Mouse (Mus musculus) spleen, adult 2 months (tissue): Measurements from ENCODE around the gene Als2cl. TPM values are rescaled to one million over a fixed set of nuclear protein-coding genes. Genes with fewer than 3 reads are reported as not detected.
A peak's percentile ranks its signal among the peaks of the same experiment; 100 is the strongest.

Source experiments
- DNase-seq, 2 experiments: peaks; one replicate each; pipeline versions ENCODE4 v3.0.0 to v3.0.0-alpha.2; 2012 to 2021; ENCODE audit warnings: low spot score in 2 of 2, low read depth in 1 of 2
- H3K27ac ChIP-seq: fragments of 200-500 bp; 2 replicates; pipeline ENCODE4 v1.5.1; 2012; ENCODE audit warnings: low read length, inconsistent platforms; ENCODE audit not compliant: insufficient read depth
- H3K27me3 ChIP-seq: fragments of 200-500 bp; 2 replicates; pipeline ENCODE4 v1.6.1; 2012; ENCODE audit warnings: mild to moderate bottlenecking, moderate library complexity, low read length, inconsistent platforms; ENCODE audit not compliant: control insufficient read depth, insufficient read depth
- H3K36me3 ChIP-seq: fragments of 200-500 bp; 2 replicates; pipeline ENCODE4 v1.6.1; 2012; ENCODE audit warnings: mild to moderate bottlenecking, low read length, inconsistent platforms; ENCODE audit not compliant: control insufficient read depth, insufficient read depth
- H3K4me1 ChIP-seq: fragments of 200-500 bp; 2 replicates; pipeline ENCODE4 v1.6.1; 2011; ENCODE audit warnings: inconsistent platforms; ENCODE audit not compliant: control insufficient read depth, insufficient read depth, insufficient read length
- H3K4me3 ChIP-seq: fragments of 200-500 bp; 2 replicates; pipeline ENCODE4 v1.5.1; 2011; ENCODE audit warnings: mild to moderate bottlenecking, inconsistent platforms; ENCODE audit not compliant: insufficient read depth, insufficient read length; ENCODE audit errors: extremely low read depth
- CTCF ChIP-seq: fragments of 200-500 bp; IDR thresholded peaks from 2 replicates; pipeline ENCODE4 v1.5.1; 2011; ENCODE audit warnings: mild to moderate bottlenecking, inconsistent platforms; ENCODE audit not compliant: insufficient read depth, insufficient read length, insufficient replicate concordance; ENCODE audit errors: extremely low read depth
- POLR2A ChIP-seq: fragments of 200-500 bp; IDR thresholded peaks from 2 replicates; pipeline ENCODE4 v1.6.1; 2011; ENCODE audit warnings: low read depth, low read length, inconsistent platforms
- WGBS: fragments of 180-500 bp; shearing (Covaris S2); methylation state at CpG from one replicate; pipeline ENCODE4 v1.1.7; 2018; 5-methylcytosine and 5-hydroxymethylcytosine counted together
- polyA plus RNA-seq: library from polyadenylated mRNA; depleted of rRNA; stranded (reverse); fragments of >200 nt; gene quantifications from 2 replicates; pipeline ENCODE4 v1.2.3, GENCODE M21; 2012

Gene Als2cl
- polyA plus RNA-seq, 1 experiment, result 64.3 TPM

GRCm38 (mm10) chr9:110849162-110849561 is 30.5 kb upstream of the Als2cl start:
- no peak for DNase-seq
- H3K27me3 ChIP-seq, result no peaks in the 10 kb centered on the region
- no peak overlapping the region for H3K27ac ChIP-seq
- no peaks in the 10 kb centered on the region for H3K4me1 ChIP-seq
- TF ChIP-seq POLR2A (no peak), CTCF (no peak)
- no peak overlapping the region for H3K4me3 ChIP-seq
- H3K36me3 ChIP-seq, result no peaks in the 10 kb centered on the region
- WGBS, result 83% methylated on average over 7 of the region's 7 CpGs

GRCm38 (mm10) chr9:110855903-110856302 is 23.8 kb upstream of the Als2cl start:
- WGBS, result 87% methylated on average over 7 of the region's 7 CpGs
- DNase-seq, result no peak
- Histone ChIP-seq H3K4me1 (peaks cover 4% of the 10 kb centered on the region; the same call in 1 of the 2 replicates), H3K27me3 (peaks cover 7% of the 10 kb centered on the region; the same call in 1 of the 2 replicates), H3K27ac (no peak overlapping the region), H3K4me3 (no peak overlapping the region), H3K36me3 (no peaks in the 10 kb centered on the region)
- no peak for TF ChIP-seq CTCF

GRCm38 (mm10) chr9:110856920-110857319 is 22.8 kb upstream of the Als2cl start:
- Histone ChIP-seq H3K4me1 (peaks cover 4% of the 10 kb centered on the region; the same call in 1 of the 2 replicates), H3K4me3 (no peak overlapping the region), H3K27ac (no peak overlapping the region), H3K36me3 (no peaks in the 10 kb centered on the region), H3K27me3 (peaks cover 7% of the 10 kb centered on the region; the same call in 1 of the 2 replicates)
- TF ChIP-seq CTCF (no peak), POLR2A (no peak)
- 6% methylated on average over 4 of the region's 4 CpGs for WGBS
- DNase-seq, result no peak

GRCm38 (mm10) chr9:110857781-110858472 is 21.7 kb upstream of the Als2cl start, which contains the start of gene Prss50:
Gene Prss50 (plus strand): TSS chr9:110857967.
- TF ChIP-seq CTCF (peak; percentile 7; the same call in 1 of the 2 replicates), POLR2A (no peak)
- H3K27ac ChIP-seq, result no peak within 1 kb of the TSS

GRCm38 (mm10) chr9:110858523-110858922 is 21.1 kb upstream of the Als2cl start:
- Histone ChIP-seq H3K4me1 (peaks cover 4% of the 10 kb centered on the region; the same call in 1 of the 2 replicates), H3K36me3 (no peaks in the 10 kb centered on the region), H3K27me3 (peaks cover 7% of the 10 kb centered on the region; the same call in 1 of the 2 replicates), H3K27ac (no peak overlapping the region), H3K4me3 (no peak overlapping the region)
- no peak for TF ChIP-seq POLR2A
- no peak for TF ChIP-seq CTCF
- no peak for DNase-seq
- 82% methylated on average over 5 of the region's 5 CpGs for WGBS

More at GRCm38 (mm10) chr9:110857781-110858472, 21.7 kb upstream of the Als2cl start, which contains the start of gene Prss50:
- no peak for DNase-seq
- Histone ChIP-seq H3K36me3 (no peaks in the 10 kb centered on the region), H3K27me3 (peaks cover 7% of the 10 kb centered on the region; the same call in 1 of the 2 replicates), H3K4me1 (peaks cover 4% of the 10 kb centered on the region; the same call in 1 of the 2 replicates), H3K4me3 (no peak within 1 kb of the TSS)
- WGBS, result 32% methylated on average over 49 of the region's 50 CpGs

GRCm38 (mm10) chr9:110858967-110859596 is 20.6 kb upstream of the Als2cl start:
- Histone ChIP-seq H3K4me3 (no peak overlapping the region), H3K4me1 (peaks cover 4% of the 10 kb centered on the region; the same call in 1 of the 2 replicates), H3K36me3 (no peaks in the 10 kb centered on the region), H3K27ac (no peak overlapping the region), H3K27me3 (peaks cover 7% of the 10 kb centered on the region; the same call in 1 of the 2 replicates)
- WGBS, result 78% methylated on average over 5 of the region's 5 CpGs
- TF ChIP-seq POLR2A, result no peak
- no peak for TF ChIP-seq CTCF
- DNase-seq, result no peak
